Mouse (Mus musculus): Measurements from ENCODE around the gene Mrpl37.

Mrpl37 gene

GRCm38 (mm10) chr4:107017257-107017656 is 49.4 kb downstream of the Mrpl37 start:
- DNase-seq (ENCODE audit: low spot score) = no peak

DNA sequence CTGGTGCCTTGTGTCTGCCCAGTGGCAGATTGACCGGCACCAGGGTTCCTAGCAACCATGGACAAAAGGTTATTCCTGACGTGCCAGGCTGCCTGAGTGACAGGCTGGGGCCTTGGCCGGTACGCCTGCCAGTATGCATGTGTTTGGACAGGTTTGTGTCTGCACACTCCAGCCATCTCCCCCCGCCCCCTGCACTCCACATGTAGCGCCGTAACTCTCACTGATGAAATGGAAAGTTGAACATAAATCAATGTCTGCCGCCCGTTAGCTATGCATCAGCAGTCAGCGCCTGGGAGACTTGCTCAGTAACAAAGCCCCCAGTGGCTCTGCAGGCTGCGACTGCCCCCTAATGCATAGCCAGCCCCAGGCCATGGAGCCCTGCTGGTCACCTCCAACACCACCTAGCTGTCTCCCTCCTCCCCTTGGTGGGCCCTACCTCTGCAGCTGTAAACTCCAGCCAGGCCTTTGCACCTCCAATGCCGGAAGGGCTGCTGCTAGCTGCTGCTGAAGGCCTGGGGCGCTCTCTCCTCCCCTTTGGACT is 50.6 kb downstream of the Mrpl37 start:
- no peak for DNase-seq (ENCODE audit: low spot score)

GRCm38 (mm10) chr4:107013817-107014260 is 52.8 kb downstream of the Mrpl37 start:
- no peak for DNase-seq (ENCODE audit: low spot score)

DNA sequence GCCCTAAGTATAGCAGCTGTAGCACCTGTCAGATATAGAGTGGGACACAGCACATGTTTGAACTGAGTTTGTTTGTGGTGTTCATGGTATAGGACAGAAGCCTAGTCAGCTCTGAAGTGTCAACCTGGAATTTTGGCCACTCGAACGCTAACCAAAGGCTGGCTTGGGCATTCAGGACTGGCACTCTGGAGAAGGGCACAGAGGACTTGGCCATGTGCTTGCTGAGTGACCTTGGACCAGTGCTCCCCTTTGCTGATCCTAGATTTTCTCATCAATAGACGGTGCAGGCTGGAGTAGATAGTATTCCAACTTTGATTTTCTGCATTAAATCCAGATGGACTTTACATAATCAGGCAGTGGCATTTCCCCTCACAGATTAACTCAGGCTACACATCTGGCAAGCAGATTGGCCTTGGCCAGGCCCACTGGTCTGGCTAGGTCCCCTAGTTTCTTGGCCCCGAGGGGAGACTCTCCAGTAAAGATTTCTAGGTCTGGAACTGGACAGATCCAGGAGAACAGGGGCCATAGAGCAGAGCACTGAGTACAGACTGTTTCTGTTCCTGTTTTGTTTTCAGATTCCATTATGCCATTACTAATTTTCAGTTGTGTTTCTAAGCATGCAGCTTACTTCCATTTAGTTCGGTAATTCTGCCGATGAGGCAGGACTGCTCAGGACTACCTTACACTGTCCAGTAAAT is 53.4 kb downstream of the Mrpl37 start:
- DNase-seq (ENCODE audit: low spot score) = no peak

DNA sequence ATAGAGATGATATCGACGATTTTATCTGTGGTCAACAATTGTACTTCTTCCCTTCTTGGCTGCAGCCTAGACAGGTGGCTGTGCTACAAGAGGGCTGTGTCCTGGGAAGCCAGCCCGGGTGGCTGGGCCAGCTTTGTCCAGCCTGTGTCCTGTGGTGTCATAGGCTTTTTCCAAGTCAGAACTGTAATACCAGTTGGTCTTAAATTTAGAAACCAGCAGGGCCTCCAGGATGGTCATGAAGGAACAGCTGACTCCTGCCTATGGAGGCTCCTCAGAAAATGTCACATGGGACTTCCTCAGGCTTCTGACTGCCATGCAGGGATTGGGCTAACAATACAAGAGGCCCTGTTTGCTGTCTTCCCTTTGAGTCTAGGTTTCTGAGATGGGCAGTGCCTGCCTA is 54.1 kb downstream of the Mrpl37 start:
- DNase-seq (ENCODE audit: low spot score) = no peak

DNA sequence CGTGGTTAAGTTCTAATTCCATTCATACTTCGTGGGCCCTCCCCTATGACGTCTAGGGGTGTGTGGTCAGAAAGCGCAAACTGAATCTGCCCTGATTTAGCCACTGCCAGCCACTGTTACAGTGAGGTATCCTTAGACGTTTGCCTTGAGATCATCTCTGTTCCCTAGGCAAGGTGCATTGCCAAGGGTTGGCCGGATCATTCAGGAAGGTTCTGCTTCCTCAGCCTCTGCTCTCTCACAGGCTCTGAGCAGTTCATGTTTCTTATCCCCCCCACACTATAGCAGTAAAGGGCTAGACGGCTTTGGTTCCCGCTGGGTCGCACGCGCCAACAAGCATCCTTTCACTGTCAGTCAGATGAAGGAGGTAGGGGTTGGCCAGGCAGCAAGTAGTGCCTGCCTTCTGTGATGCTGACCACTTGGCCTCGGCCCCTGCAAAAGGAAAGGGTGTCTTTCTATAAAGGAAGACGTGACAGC is 54.6 kb downstream of the Mrpl37 start:
- DNase-seq (ENCODE audit: low spot score) = no peak

- no peak for DNase-seq (ENCODE audit: low spot score)
Measured at GRCm38 (mm10) chr4:107011325-107012004, 55.2 kb downstream of the Mrpl37 start.

- no peak for DNase-seq (ENCODE audit: low spot score)
Measured at GRCm38 (mm10) chr4:107009548-107009947, 57.1 kb downstream of the Mrpl37 start.

DNA sequence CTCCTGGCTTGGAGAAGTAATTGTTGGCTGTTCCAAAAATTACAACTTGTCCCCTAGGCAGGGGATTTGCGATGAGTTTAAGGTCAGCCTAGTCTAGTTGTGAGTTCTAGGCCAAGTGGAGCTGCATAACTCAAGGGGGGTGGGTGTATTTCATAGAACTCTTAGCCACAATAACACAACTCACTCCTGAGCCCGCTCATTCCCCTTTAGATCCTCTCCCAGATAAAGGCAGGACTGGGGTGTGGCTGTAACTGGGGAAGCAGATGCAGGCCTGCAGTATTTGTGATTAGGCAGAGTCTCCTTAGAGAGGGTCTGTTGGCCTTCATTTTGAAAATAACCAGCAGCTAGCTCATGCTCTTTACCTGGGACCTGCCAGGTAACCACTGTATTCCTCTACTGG is 58.5 kb downstream of the Mrpl37 start:
- no peak for DNase-seq (ENCODE audit: low spot score)

DNA sequence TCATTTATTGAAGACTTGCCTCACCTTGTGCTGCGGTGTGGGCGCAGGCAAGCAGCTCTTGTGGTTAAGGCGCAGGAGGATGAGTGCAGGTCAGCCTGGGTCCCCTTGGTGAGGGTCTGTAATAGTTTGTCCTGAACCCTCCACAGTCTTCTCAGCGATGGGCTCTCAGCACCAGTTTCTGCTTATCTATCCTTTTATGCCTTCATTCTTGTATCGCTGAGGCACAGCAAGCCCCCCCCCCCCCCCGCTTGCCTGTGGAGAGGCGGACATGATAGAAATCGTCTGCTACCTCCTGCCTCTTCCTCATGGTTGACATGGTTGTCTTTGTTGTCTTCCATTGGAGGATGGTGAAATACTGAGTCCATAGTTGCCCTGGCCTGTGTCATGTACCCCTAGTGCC is 59.3 kb downstream of the Mrpl37 start:
- no peak for DNase-seq (ENCODE audit: low spot score)

DNA sequence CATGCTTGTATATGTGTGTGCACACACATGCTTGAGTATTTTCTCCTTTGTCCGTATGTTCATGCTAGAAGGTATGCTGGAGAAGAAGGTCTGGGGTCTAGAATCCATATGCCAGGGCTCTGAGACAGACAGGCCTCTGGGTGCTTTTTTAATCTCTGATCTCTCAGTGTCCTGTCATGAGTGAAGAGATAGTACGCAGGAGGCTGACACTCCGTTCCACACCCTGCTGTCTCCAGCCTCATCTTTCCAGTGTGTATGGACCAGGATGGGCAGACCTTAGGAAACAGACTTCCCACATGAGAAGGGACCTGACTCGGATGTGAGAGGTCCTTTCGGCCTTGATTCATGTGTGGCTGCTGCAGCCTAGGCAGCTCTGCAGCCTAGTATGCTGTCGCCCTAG is 59.9 kb downstream of the Mrpl37 start:
- DNase-seq (ENCODE audit: low spot score) = no peak

DNA sequence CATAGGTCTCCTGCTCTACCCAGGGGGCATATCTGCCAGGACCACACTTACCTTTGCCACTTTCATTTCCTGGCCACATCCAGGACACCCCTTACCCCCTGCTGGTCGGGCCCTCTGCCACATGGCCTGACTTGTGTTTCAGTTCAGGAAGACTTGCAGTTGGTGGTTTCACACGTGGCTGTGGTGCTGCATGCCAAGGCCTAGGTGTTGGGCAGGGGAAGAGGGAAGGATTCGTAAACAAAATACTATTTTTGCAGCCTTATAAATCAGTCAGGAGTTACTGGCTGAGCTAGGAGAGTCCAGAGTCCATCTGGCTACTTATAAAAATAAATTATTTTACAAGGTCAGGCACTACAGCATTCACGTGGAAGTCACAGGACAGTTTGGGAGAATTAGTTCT is 60.4 kb downstream of the Mrpl37 start:
- no peak for DNase-seq (ENCODE audit: low spot score)

All from lung, postnatal 25 days (tissue).